Mouse (Mus musculus): ENCODE measurements around the gene Trmt61a.

- TF ChIP-seq CTCF (IDR thresholded peaks at IDR 0.05; ENCODE audit: extremely low read depth, insufficient read length, insufficient replicate concordance, low read depth, low read length) (no peak), POLR2A (IDR thresholded peaks at IDR 0.05; ENCODE audit: low read depth, low read length) (no peak)
These were observed 12.6 kb upstream of the Trmt61a start for GRCm38 (mm10) chr12:111665041-111665880.
